Mouse (Mus musculus): ENCODE measurements around the gene Nek6. TPM values are rescaled to one million over a fixed set of nuclear protein-coding genes. Genes with fewer than 3 reads are reported as not detected.

Nek6 gene
- 15.0 and 18.6 TPM in 2 replicates for polyA plus RNA-seq (2012; rRNA removed)

GRCm38 (mm10) chr2:38511487-38512307, at the start of gene Nek6:
Gene Nek6, plus strand, starts transcription at chr2:38511643.
- Histone ChIP-seq H3K27ac (ENCODE audit: insufficient read depth, low read depth, low read length) (no peak within 1 kb of the TSS), H3K36me3 (ENCODE audit: control insufficient read depth, insufficient read depth, low read length) (no peaks in the 10 kb centered on the region), H3K4me1 (ENCODE audit: control insufficient read depth, insufficient read depth, low read length) (peaks cover 7% of the 10 kb centered on the region), H3K4me3 (ENCODE audit: insufficient read depth, low read depth, low read length) (peak within 1 kb of the TSS; percentile 69), H3K27me3 (replicated peaks; ENCODE audit: control insufficient read depth, insufficient read depth, low read length) (no peaks in the 10 kb centered on the region)
- WGBS = 1% methylated on average over 90 of the region's 90 CpGs
- DNase-seq = peak; percentile 62
- TF ChIP-seq CTCF (conservative IDR thresholded peaks at IDR 0.05; ENCODE audit: insufficient read depth, insufficient read length, low read depth, low read length) (no peak), POLR2A (IDR thresholded peaks at IDR 0.05; ENCODE audit: low read depth, low read length) (no peak)

DNA sequence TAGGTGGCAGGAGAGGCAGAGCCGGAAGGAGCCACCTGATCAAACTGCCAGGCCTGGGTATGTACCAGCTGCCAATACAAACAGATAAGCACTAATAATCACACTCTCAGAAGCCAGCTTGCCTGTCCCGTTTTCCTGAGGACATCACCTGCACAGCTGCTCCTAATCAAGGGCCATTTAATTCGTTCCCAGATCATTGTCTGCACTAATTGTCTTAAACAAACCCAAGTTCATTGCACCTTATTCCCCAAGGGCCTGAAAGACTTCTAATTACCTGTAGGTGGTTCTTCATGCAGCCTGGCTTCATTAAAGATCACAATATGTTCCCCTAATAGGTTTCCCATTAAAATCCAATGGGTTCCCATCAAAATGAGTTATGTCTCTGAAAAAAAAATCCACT, 49.1 kb upstream of the Nek6 start:
- 66% methylated on average over 3 of the region's 3 CpGs for WGBS
- no peak overlapping the region for H3K4me3 ChIP-seq (ENCODE audit: insufficient read depth, low read depth, low read length)

GRCm38 (mm10) chr2:38468845-38469244, 42.6 kb upstream of the Nek6 start:
- H3K36me3 ChIP-seq (ENCODE audit: control insufficient read depth, insufficient read depth, low read length) = no peaks in the 10 kb centered on the region
- H3K4me3 ChIP-seq (ENCODE audit: insufficient read depth, low read depth, low read length) = no peak overlapping the region
- WGBS = 84% methylated on average over 4 of the region's 4 CpGs
- TF ChIP-seq CTCF (conservative IDR thresholded peaks at IDR 0.05; ENCODE audit: insufficient read depth, insufficient read length, low read depth, low read length) (no peak), POLR2A (IDR thresholded peaks at IDR 0.05; ENCODE audit: low read depth, low read length) (no peak)
- no peak overlapping the region for H3K27ac ChIP-seq (ENCODE audit: insufficient read depth, low read depth, low read length)
- H3K27me3 ChIP-seq (replicated peaks; ENCODE audit: control insufficient read depth, insufficient read depth, low read length) = no peaks in the 10 kb centered on the region
- no peak for DNase-seq
- H3K4me1 ChIP-seq (ENCODE audit: control insufficient read depth, insufficient read depth, low read length) = no peaks in the 10 kb centered on the region

More for the DNA sequence above, 49.1 kb upstream of the Nek6 start:
- H3K27ac ChIP-seq (ENCODE audit: insufficient read depth, low read depth, low read length) = no peak overlapping the region
- no peak for TF ChIP-seq CTCF (conservative IDR thresholded peaks at IDR 0.05; ENCODE audit: insufficient read depth, insufficient read length, low read depth, low read length)
- no peak for TF ChIP-seq POLR2A (IDR thresholded peaks at IDR 0.05; ENCODE audit: low read depth, low read length)
- no peak for DNase-seq
- H3K27me3 ChIP-seq (replicated peaks; ENCODE audit: control insufficient read depth, insufficient read depth, low read length) = no peaks in the 10 kb centered on the region
- no peaks in the 10 kb centered on the region for H3K4me1 ChIP-seq (ENCODE audit: control insufficient read depth, insufficient read depth, low read length)
- H3K36me3 ChIP-seq (ENCODE audit: control insufficient read depth, insufficient read depth, low read length) = no peaks in the 10 kb centered on the region

GRCm38 (mm10) chr2:38471745-38472144, 39.7 kb upstream of the Nek6 start:
- no peaks in the 10 kb centered on the region for H3K36me3 ChIP-seq (ENCODE audit: control insufficient read depth, insufficient read depth, low read length)
- no peaks in the 10 kb centered on the region for H3K4me1 ChIP-seq (ENCODE audit: control insufficient read depth, insufficient read depth, low read length)
- no peak overlapping the region for H3K4me3 ChIP-seq (ENCODE audit: insufficient read depth, low read depth, low read length)
- DNase-seq = no peak
- 77% methylated on average over 5 of the region's 5 CpGs for WGBS
- no peak overlapping the region for H3K27ac ChIP-seq (ENCODE audit: insufficient read depth, low read depth, low read length)
- H3K27me3 ChIP-seq (replicated peaks; ENCODE audit: control insufficient read depth, insufficient read depth, low read length) = no peaks in the 10 kb centered on the region
- no peak for TF ChIP-seq POLR2A (IDR thresholded peaks at IDR 0.05; ENCODE audit: low read depth, low read length)
- TF ChIP-seq CTCF (conservative IDR thresholded peaks at IDR 0.05; ENCODE audit: insufficient read depth, insufficient read length, low read depth, low read length) = no peak

GRCm38 (mm10) chr2:38472829-38473228, 38.6 kb upstream of the Nek6 start:
- Histone ChIP-seq H3K4me1 (ENCODE audit: control insufficient read depth, insufficient read depth, low read length) (no peaks in the 10 kb centered on the region), H3K27me3 (replicated peaks; ENCODE audit: control insufficient read depth, insufficient read depth, low read length) (no peaks in the 10 kb centered on the region), H3K27ac (ENCODE audit: insufficient read depth, low read depth, low read length) (no peak overlapping the region), H3K36me3 (ENCODE audit: control insufficient read depth, insufficient read depth, low read length) (no peaks in the 10 kb centered on the region), H3K4me3 (ENCODE audit: insufficient read depth, low read depth, low read length) (no peak overlapping the region)
- DNase-seq = no peak
- no peak for TF ChIP-seq POLR2A (IDR thresholded peaks at IDR 0.05; ENCODE audit: low read depth, low read length)
- TF ChIP-seq CTCF (conservative IDR thresholded peaks at IDR 0.05; ENCODE audit: insufficient read depth, insufficient read length, low read depth, low read length) = no peak

- TF ChIP-seq CTCF (conservative IDR thresholded peaks at IDR 0.05; ENCODE audit: insufficient read depth, insufficient read length, low read depth, low read length) (no peak), POLR2A (IDR thresholded peaks at IDR 0.05; ENCODE audit: low read depth, low read length) (no peak)
- no peaks in the 10 kb centered on the region for H3K27me3 ChIP-seq (replicated peaks; ENCODE audit: control insufficient read depth, insufficient read depth, low read length)
- no peak overlapping the region for H3K4me3 ChIP-seq (ENCODE audit: insufficient read depth, low read depth, low read length)
- H3K4me1 ChIP-seq (ENCODE audit: control insufficient read depth, insufficient read depth, low read length) = no peaks in the 10 kb centered on the region
- 86% methylated on average over 9 of the region's 9 CpGs for WGBS
- H3K36me3 ChIP-seq (ENCODE audit: control insufficient read depth, insufficient read depth, low read length) = no peaks in the 10 kb centered on the region
- no peak for DNase-seq
- H3K27ac ChIP-seq (ENCODE audit: insufficient read depth, low read depth, low read length) = no peak overlapping the region
Observed at GRCm38 (mm10) chr2:38476871-38477496, 34.5 kb upstream of the Nek6 start.

DNA sequence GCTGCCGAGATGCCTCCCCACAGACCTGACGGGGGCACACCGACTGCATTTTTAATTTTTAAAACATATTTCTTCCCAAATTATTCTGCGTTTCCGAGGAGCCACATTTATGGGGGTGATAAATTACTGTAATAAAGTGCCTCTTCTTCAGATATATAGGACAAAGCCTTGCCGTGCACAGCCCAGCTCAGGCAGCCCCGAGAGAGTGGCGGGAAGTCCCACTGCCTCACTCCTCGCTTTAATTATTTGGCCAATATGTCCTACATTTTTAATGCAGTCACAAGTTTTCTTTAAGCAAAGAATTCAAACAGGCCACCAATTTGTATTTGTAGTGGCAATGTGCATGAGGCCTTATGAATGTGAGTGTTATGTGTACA, 34.0 kb upstream of the Nek6 start:
- H3K27ac ChIP-seq (ENCODE audit: insufficient read depth, low read depth, low read length) = no peak overlapping the region
- H3K27me3 ChIP-seq (replicated peaks; ENCODE audit: control insufficient read depth, insufficient read depth, low read length) = no peaks in the 10 kb centered on the region
- H3K36me3 ChIP-seq (ENCODE audit: control insufficient read depth, insufficient read depth, low read length) = no peaks in the 10 kb centered on the region
- no peaks in the 10 kb centered on the region for H3K4me1 ChIP-seq (ENCODE audit: control insufficient read depth, insufficient read depth, low read length)
- DNase-seq = no peak
- WGBS = 78% methylated on average over 9 of the region's 9 CpGs
- H3K4me3 ChIP-seq (ENCODE audit: insufficient read depth, low read depth, low read length) = no peak overlapping the region
- no peak for TF ChIP-seq CTCF (conservative IDR thresholded peaks at IDR 0.05; ENCODE audit: insufficient read depth, insufficient read length, low read depth, low read length)
- TF ChIP-seq POLR2A (IDR thresholded peaks at IDR 0.05; ENCODE audit: low read depth, low read length) = no peak
